ENCODE assay signal across 26 mouse cellular contexts in the genomic region with DNA sequence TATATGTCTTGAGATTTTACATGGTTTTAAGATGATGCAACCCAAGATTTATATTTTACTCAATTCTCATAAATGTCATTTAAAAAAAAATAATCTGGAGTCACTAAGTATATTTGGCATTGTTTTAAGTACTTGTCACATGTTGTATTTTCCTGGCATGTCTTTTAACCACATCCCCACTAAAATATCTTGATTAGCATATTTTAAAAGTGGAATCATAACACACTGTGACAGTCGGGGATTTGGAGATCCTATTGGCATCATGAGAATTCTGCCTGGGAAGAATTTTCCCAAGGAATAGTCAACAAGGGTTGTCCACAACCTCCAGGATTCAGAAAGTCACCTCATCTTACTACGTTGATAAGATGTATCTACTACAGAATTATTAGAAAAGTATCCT.
"Had no signal": no experiment of that assay in that cellular context is flagged by ENCODE, and none has a peak within 500 bp of the region (broad histone marks: within the 10 kb centered on the region; RNA-seq: fewer than 3 reads in every experiment).

No protein-coding gene starts in this region.

- H3K4me1 ChIP-seq: hindbrain, embryonic 13.5 days; hindbrain, embryonic 15.5 days; liver, embryonic 13.5 days; liver, embryonic 15.5 days had no signal

- H3K9me3 ChIP-seq: heart, embryonic 10.5 days; heart, embryonic 12.5 days; hindbrain, embryonic 10.5 days; hindbrain, embryonic 13.5 days; hindbrain, embryonic 15.5 days; limb, embryonic 10.5 days; limb, embryonic 12.5 days; liver, embryonic 13.5 days; liver, embryonic 15.5 days had no signal

- H3K4me2 ChIP-seq: heart, embryonic 12.5 days; hindbrain, embryonic 13.5 days; hindbrain, embryonic 15.5 days; limb, embryonic 12.5 days; liver, embryonic 11.5 days; liver, embryonic 13.5 days; liver, embryonic 15.5 days had no signal

- H3K27ac ChIP-seq: heart, embryonic 10.5 days; hindbrain, embryonic 10.5 days; hindbrain, embryonic 13.5 days; hindbrain, embryonic 15.5 days; hindbrain, postnatal 0 days; layer of hippocampus, adult 2 months; left cerebral cortex, adult 2 months; limb, embryonic 10.5 days; limb, embryonic 12.5 days; liver, embryonic 13.5 days; liver, embryonic 15.5 days had no signal

- H3K9ac ChIP-seq: heart, embryonic 12.5 days; hindbrain, embryonic 13.5 days; hindbrain, embryonic 15.5 days; limb, embryonic 12.5 days; liver, embryonic 13.5 days; liver, embryonic 15.5 days; liver, postnatal 0 days had no signal

- H3K4me3 ChIP-seq: heart, embryonic 10.5 days; heart, embryonic 12.5 days; hindbrain, embryonic 10.5 days; hindbrain, embryonic 13.5 days; hindbrain, embryonic 15.5 days; layer of hippocampus, adult 2 months; left cerebral cortex, adult 2 months; limb, embryonic 10.5 days; limb, embryonic 12.5 days; liver, embryonic 13.5 days; liver, embryonic 15.5 days had no signal

- ATAC-seq: hindbrain, postnatal 0 days; intestine, embryonic 16.5 days; liver, postnatal 0 days had no signal

- H3K36me3 ChIP-seq: heart, embryonic 10.5 days; heart, embryonic 12.5 days; hindbrain, embryonic 10.5 days; hindbrain, embryonic 13.5 days; hindbrain, embryonic 15.5 days; limb, embryonic 10.5 days; limb, embryonic 12.5 days; liver, embryonic 13.5 days; liver, embryonic 15.5 days had no signal

- DNase-seq: gastrocnemius, postnatal 14 days; gastrocnemius, postnatal 36 days; heart, adult 18-20 months; heart, postnatal 10 days; heart, postnatal 4 days; kidney, adult 11 months; kidney, adult 2 months; kidney, postnatal 10 days; kidney, postnatal 25 days; kidney, postnatal 4 days; liver; liver, embryonic 13.5 days; liver, postnatal 0 days had no signal

- H3K27me3 ChIP-seq: heart, embryonic 12.5 days; hindbrain, embryonic 13.5 days; hindbrain, embryonic 15.5 days; limb, embryonic 12.5 days; liver, embryonic 13.5 days; liver, embryonic 15.5 days had no signal
